Mouse (Mus musculus): Measurements from ENCODE around the gene Kcnma1.
A peak's percentile ranks its signal among the peaks of the same experiment; 100 is the strongest.

- TF ChIP-seq MAX (IDR thresholded peaks at IDR 0.05; ENCODE audit: low read depth): no peak
- TF ChIP-seq TCF12 (IDR thresholded peaks at IDR 0.05; ENCODE audit: insufficient read depth, poor library complexity, severe bottlenecking): no peak
- no peak for TF ChIP-seq POLR2A (IDR thresholded peaks at IDR 0.05; ENCODE audit: insufficient read length, low read depth)
- TF ChIP-seq E2F4 (IDR thresholded peaks at IDR 0.05; ENCODE audit: insufficient read depth): no peak
- peak; percentile 13 to 75 (median 57) for TF ChIP-seq MYOG (IDR thresholded peaks at IDR 0.05; ENCODE audit: control insufficient read depth in 1 of 3, insufficient read depth in 1 of 3, insufficient read length in 2 of 3, low read depth in 2 of 3)
- no peak for TF ChIP-seq CEBPB (IDR thresholded peaks at IDR 0.05; ENCODE audit: insufficient read depth, poor library complexity, severe bottlenecking)
- no peak for TF ChIP-seq USF1 (IDR thresholded peaks at IDR 0.05; ENCODE audit: low read depth)
- no peak for TF ChIP-seq SRF (IDR thresholded peaks at IDR 0.05; ENCODE audit: control insufficient read depth, insufficient read length, low read depth)
These were observed 71.1 kb downstream of the Kcnma1 start for GRCm38 (mm10) chr14:23943152-23943551.
